Comparison of ENCODE assay signal across 14 mouse cellular contexts in genomic region chr16:18074611-18075010, GRCm38 (mm10). TPM values are rescaled to one million over a fixed set of nuclear protein-coding genes. Genes with fewer than 3 reads are reported as not detected.
DNase-seq lines count a peak whose midpoint lies in the region; ATAC-seq and TF ChIP-seq lines count a peak whose summit lies in the region.
"Had no signal": no experiment of that assay in that cellular context is flagged by ENCODE, and none has a peak within 500 bp of the region (broad histone marks: within the 10 kb centered on the region; RNA-seq: fewer than 3 reads in every experiment).

No protein-coding gene starts in this region.

- no peak overlapping the region for H3K27ac ChIP-seq in midbrain, embryonic 14.5 days (replicated peaks; ENCODE audit: low read depth, low read length)
- H3K27ac ChIP-seq: embryonic facial prominence, embryonic 15.5 days; lung, embryonic 15.5 days had no signal

- no peak overlapping the region for H3K9ac ChIP-seq in midbrain, embryonic 14.5 days (replicated peaks; ENCODE audit: low read length)
- H3K9ac ChIP-seq: embryonic facial prominence, embryonic 15.5 days; limb, embryonic 15.5 days; lung, embryonic 15.5 days had no signal

- DNase-seq in kidney, adult 18-20 months, result peak; percentile 57
- no peak for DNase-seq in kidney, postnatal 4 days
- peak; percentile 31 for DNase-seq in CD4-positive, CD25-positive, alpha-beta regulatory T cell, adult 2 months (ENCODE audit: low read depth, low spot score)
- no peak for DNase-seq in cerebellum, adult 9-10 months
- DNase-seq in frontal cortex, postnatal 36 days (ENCODE audit: low spot score in 2 of 2), result no peak
- no peak for DNase-seq in midbrain, embryonic 14.5 days
- DNase-seq: adrenal gland, postnatal 10 days; heart, postnatal 10 days had no signal

- WGBS in midbrain, embryonic 14.5 days, result 89% methylated on average over 5 of the region's 5 CpGs

- H3ac ChIP-seq in myocyte (ENCODE audit: control insufficient read depth, insufficient read length), result no peak overlapping the region

- no peak overlapping the region for H3K4me3 ChIP-seq in myocyte
- H3K4me3 ChIP-seq in midbrain, embryonic 14.5 days (replicated peaks; ENCODE audit: low read depth, low read length), result no peak overlapping the region
- H3K4me3 ChIP-seq: embryonic facial prominence, embryonic 15.5 days; limb, embryonic 15.5 days; lung, embryonic 15.5 days had no signal

- H3K9me3 ChIP-seq in midbrain, embryonic 14.5 days (ENCODE audit: control insufficient read depth, low read length), result no peaks in the 10 kb centered on the region
- H3K9me3 ChIP-seq: embryonic facial prominence, embryonic 15.5 days; limb, embryonic 15.5 days; lung, embryonic 15.5 days had no signal

- ATAC-seq in inflammation-experienced regulatory T-cells, adult 6 months, result peak; percentile 23
- no peak for ATAC-seq in midbrain, embryonic 14.5 days (ENCODE audit: low FRiP score, low TSS enrichment)
- ATAC-seq: forebrain, embryonic 14.5 days had no signal

- no peaks in the 10 kb centered on the region for H3K27me3 ChIP-seq in myocyte (ENCODE audit: control insufficient read depth, insufficient read depth, insufficient read length)
- H3K27me3 ChIP-seq in midbrain, embryonic 14.5 days (ENCODE audit: control insufficient read depth, insufficient read depth, low read length), result no peaks in the 10 kb centered on the region
- H3K27me3 ChIP-seq: embryonic facial prominence, embryonic 15.5 days; limb, embryonic 15.5 days; lung, embryonic 15.5 days had no signal

- no peak overlapping the region for H3K4me2 ChIP-seq in myocyte (ENCODE audit: low read depth)
- no peak overlapping the region for H3K4me2 ChIP-seq in midbrain, embryonic 14.5 days (ENCODE audit: low read length)
- H3K4me2 ChIP-seq: embryonic facial prominence, embryonic 15.5 days; limb, embryonic 15.5 days; lung, embryonic 15.5 days had no signal

- no peaks in the 10 kb centered on the region for H3K79me2 ChIP-seq in myocyte (ENCODE audit: control insufficient read depth, insufficient read depth)

- no peaks in the 10 kb centered on the region for H3K36me3 ChIP-seq in myocyte (ENCODE audit: control insufficient read depth, insufficient read depth)
- H3K36me3 ChIP-seq in midbrain, embryonic 14.5 days (ENCODE audit: control insufficient read depth, insufficient read depth, low read length), result peaks cover 34% of the 10 kb centered on the region

- no peaks in the 10 kb centered on the region for H3K4me1 ChIP-seq in midbrain, embryonic 14.5 days (ENCODE audit: control insufficient read depth, insufficient read depth, low read length)
- H3K4me1 ChIP-seq: embryonic facial prominence, embryonic 15.5 days; limb, embryonic 15.5 days had no signal

- TF ChIP-seq POLR2A in myocyte (IDR thresholded peaks at IDR 0.05; ENCODE audit: insufficient read length, low read depth), result no peak

TF ChIP-seq in myocyte, 11 proteins besides CTCF, POLR2A, EP300 and RAD21:
- peak; percentile 67 for TF ChIP-seq POLR2AphosphoS2 (IDR thresholded peaks at IDR 0.05; ENCODE audit: insufficient read length, low read depth)
- no peak for TF ChIP-seq SRF (IDR thresholded peaks at IDR 0.05; ENCODE audit: control insufficient read depth, insufficient read length, low read depth)
TF ChIP-seq in myocyte: peak in this region for 1.

RNA-seq across cellular contexts. Expression of gene Prodh, which starts 15.4 kb away (rescaled TPM):
- 1 to 10 TPM; 1.1 to 5.3 (median 4.2) TPM for polyA plus RNA-seq in inflammation-experienced regulatory T-cells, adult 6 months (2017; shearing (Covaris generic))
- 3.0 TPM for polyA plus RNA-seq in myocyte (2012; fragmentation: generic; extraction: Trizol)
- 3.3 and 4.0 TPM in 2 replicates for polyA plus RNA-seq in midbrain, embryonic 14.5 days (2014; fragmentation: Nextera tagmentation; extraction: Ambion mirVana)

RNA-seq across cellular contexts. Expression of gene Dgcr6, which starts 22.0 kb away (rescaled TPM):
- 10 to 100 TPM; 11.5 to 19.1 (median 15.0) TPM for polyA plus RNA-seq in inflammation-experienced regulatory T-cells, adult 6 months (2017; shearing (Covaris generic))
- polyA plus RNA-seq in myocyte (2012; fragmentation: generic; extraction: Trizol), result 67.2 TPM
- 157 and 187 TPM in 2 replicates for polyA plus RNA-seq in midbrain, embryonic 14.5 days (2014; fragmentation: Nextera tagmentation; extraction: Ambion mirVana)

RNA-seq across cellular contexts. Expression of gene Rtn4r, which starts 52.8 kb away (rescaled TPM):
- polyA plus RNA-seq in inflammation-experienced regulatory T-cells, adult 6 months (2017; shearing (Covaris generic)), result not detected
- 0.26 TPM for polyA plus RNA-seq in myocyte (2012; fragmentation: generic; extraction: Trizol)
- 18.6 and 28.6 TPM in 2 replicates for polyA plus RNA-seq in midbrain, embryonic 14.5 days (2014; fragmentation: Nextera tagmentation; extraction: Ambion mirVana)

Comparison
In these comparisons a context has a peak if more than half of its experiments do, and no peak if none do; other contexts are left out.
1. DNase-seq: peak in kidney, adult 18-20 months (single experiment) and CD4-positive, CD25-positive, alpha-beta regulatory T cell, adult 2 months (single experiment); none in kidney, postnatal 4 days (0 of 2), cerebellum, adult 9-10 months (single experiment), frontal cortex, postnatal 36 days (0 of 2) and midbrain, embryonic 14.5 days (single experiment).
2. RNA of gene Rtn4r, which starts 52.8 kb away (polyA plus RNA-seq): 18.6 to 28.6 TPM in midbrain, embryonic 14.5 days; 0.26 TPM in myocyte (single experiment) and not detected in inflammation-experienced regulatory T-cells, adult 6 months; every median in the first group is over 10 times any median in the second.